Mouse (Mus musculus) ES-E14 (cell line): ENCODE measurements at regions not wholly inside any gene's neighbourhood (a gene's known extent, or its start where the extent isn't known, plus 50 kb on each side); places are given as distances from the start of the nearest gene placed in this dataset.

Experiments
- MAFK ChIP-seq: IDR thresholded peaks from 2 replicates; pipeline ENCODE4 v1.6.1; 2014; ENCODE audit warnings: mild to moderate bottlenecking, low read depth, low read length, inconsistent platforms; ENCODE audit not compliant: insufficient read depth
- ZNF384 ChIP-seq: IDR thresholded peaks from 2 replicates; pipeline ENCODE4 v1.6.1; 2012; ENCODE audit warnings: low read depth, low read length, inconsistent platforms

DNA sequence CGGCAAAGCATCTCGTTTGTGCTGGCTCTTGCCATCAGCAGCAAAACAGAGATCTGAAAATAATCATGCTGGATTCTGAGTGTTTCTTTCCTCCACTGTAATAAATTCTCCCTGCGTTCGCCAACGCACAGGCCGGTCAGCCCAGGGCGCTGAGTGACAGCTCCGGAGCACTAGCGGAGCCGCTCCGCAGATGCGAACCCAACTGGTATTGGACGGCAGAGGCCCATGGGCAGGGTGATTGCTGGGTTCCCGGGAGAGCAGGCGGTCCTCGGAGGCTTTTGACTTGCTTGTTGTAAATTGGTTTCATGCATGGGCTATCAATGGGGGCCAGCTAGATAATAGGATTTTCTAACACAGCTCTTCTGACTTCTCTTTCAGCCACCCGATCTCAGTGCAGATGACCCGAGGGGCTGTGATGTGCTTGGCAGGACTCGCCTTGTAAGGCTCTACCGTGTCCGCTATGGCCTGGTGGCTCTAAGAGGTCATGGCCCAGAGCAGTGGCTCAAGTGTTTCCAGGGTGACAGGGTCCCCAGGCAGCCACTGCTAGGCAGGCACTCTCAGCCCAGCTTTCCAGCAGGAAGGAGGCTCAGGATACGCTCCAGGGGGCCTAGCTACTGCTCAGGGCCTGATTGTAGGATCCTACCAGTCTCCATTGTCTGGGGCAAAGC is 179.4 kb upstream of the Nectin1 start:
- TF ChIP-seq ZNF384 (no peak), MAFK (no peak)
